Mouse (Mus musculus): ENCODE data around the gene Rasl11b.

DNA sequence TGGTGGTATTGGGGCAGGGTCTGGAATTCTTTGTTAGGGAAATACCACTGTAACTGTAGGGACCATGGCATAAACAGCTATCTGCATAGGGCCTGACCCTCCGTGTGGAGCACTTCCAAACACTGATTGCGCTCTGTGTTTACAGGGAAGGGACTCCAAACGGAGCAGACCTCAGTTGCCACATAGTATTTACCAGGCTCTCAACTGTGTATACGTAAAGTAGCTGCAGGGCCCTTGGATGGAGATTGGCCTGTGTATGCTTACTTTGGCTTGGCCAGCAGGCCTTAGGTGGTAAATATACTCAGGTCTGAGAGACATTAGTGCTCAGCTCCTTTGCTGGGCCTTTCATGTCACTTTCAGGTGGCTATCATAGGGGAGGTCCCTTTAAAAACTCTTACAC, 7.4 kb downstream of the Rasl11b start:
- TF ChIP-seq CTCF (IDR thresholded peaks at IDR 0.05; ENCODE audit: low read depth, low read length) = no peak
- TF ChIP-seq POLR2A (IDR thresholded peaks at IDR 0.05; ENCODE audit: insufficient read depth, low read length) = no peak
- no peak for TF ChIP-seq EP300 (IDR thresholded peaks at IDR 0.05; ENCODE audit: insufficient read depth, low read depth, low read length)
